Mouse (Mus musculus) kidney, embryonic 15.5 days (tissue): Measurements from ENCODE around the gene Ubn2. TPM values are rescaled to one million over a fixed set of nuclear protein-coding genes. Genes with fewer than 3 reads are reported as not detected.
"Not testable (repeated sequence)": the region's sequence is repeated elsewhere in the genome, so short reads cannot be mapped to it uniquely, and the experiment has no call there.

ENCODE experiments used
- ATAC-seq: fragments of 200-750 bp; cut with Nextera tagmentation; replicated peaks from 2 replicates; pipeline ENCODE4 v1.8.0; 2017; ENCODE audit warnings: moderate TSS enrichment; ENCODE audit not compliant: low FRiP score
- H3K27ac ChIP-seq: fragments of 300-500 bp; sonication (generic); 2 replicates; pipeline ENCODE4 v1.5.1; 2015; ENCODE audit warnings: mild to moderate bottlenecking, inconsistent platforms
- H3K27me3 ChIP-seq: fragments of 300-500 bp; sonication (generic); 2 replicates; pipeline ENCODE4 v1.6.1; 2015; ENCODE audit warnings: inconsistent platforms
- H3K36me3 ChIP-seq: fragments of 300-500 bp; sonication (generic); 2 replicates; pipeline ENCODE4 v1.6.1; 2015; ENCODE audit warnings: inconsistent platforms
- H3K4me1 ChIP-seq: fragments of 300-500 bp; sonication (generic); 2 replicates; pipeline ENCODE4 v1.6.1; 2015; ENCODE audit warnings: inconsistent platforms
- H3K4me2 ChIP-seq: fragments of 300-500 bp; sonication (generic); 2 replicates; pipeline ENCODE4 v1.6.1; 2015; ENCODE audit warnings: moderate library complexity, mild to moderate bottlenecking, inconsistent platforms
- H3K4me3 ChIP-seq: fragments of 300-500 bp; sonication (generic); replicated peaks from 2 replicates; pipeline ENCODE4 v1.5.1; 2015; ENCODE audit warnings: mild to moderate bottlenecking, inconsistent platforms
- H3K9ac ChIP-seq: fragments of 300-500 bp; sonication (generic); 2 replicates; pipeline ENCODE4 v1.6.1; 2015; ENCODE audit warnings: mild to moderate bottlenecking, inconsistent platforms
- H3K9me3 ChIP-seq: fragments of 300-500 bp; sonication (generic); replicated peaks from 2 replicates; pipeline ENCODE4 v1.6.1; 2016; ENCODE audit warnings: inconsistent platforms
- WGBS: fragments of 180-500 bp; shearing (Covaris S2); methylation state at CpG from one replicate; pipeline ENCODE4 v1.1.7; 2015; ENCODE audit warnings: mixed read lengths; 5-methylcytosine and 5-hydroxymethylcytosine counted together
- polyA plus RNA-seq: library from polyadenylated mRNA; unstranded; fragments of >200 nt; fragmentation: Nextera tagmentation; extraction: Ambion mirVana; gene quantifications from 2 replicates; pipeline ENCODE4 v1.2.1, GENCODE M21; 2015

Ubn2 gene
- polyA plus RNA-seq, 1 experiment from 2014 or later = 14.9 TPM

GRCm38 (mm10) chr6:38535788-38536187 is 102.0 kb downstream of the Ubn2 start:
- Histone ChIP-seq H3K36me3 (peaks cover 12% of the 10 kb centered on the region; the same call in 1 of the 2 replicates), H3K4me1 (peaks cover 14% of the 10 kb centered on the region), H3K27me3 (no peaks in the 10 kb centered on the region), H3K9me3 (no peaks in the 10 kb centered on the region), H3K27ac (0 out of 2 replicates have a peak overlapping the region, but pooled peaks have one; percentile 99), H3K4me2 (peak overlapping the region; percentile 80), H3K9ac (no peak overlapping the region), H3K4me3 (peak overlapping the region; percentile 94)
- WGBS = 49% methylated on average over 1 of the region's 1 CpGs
- ATAC-seq = no peak

GRCm38 (mm10) chr6:38544141-38544540 is 110.4 kb downstream of the Ubn2 start:
- peaks cover 18% of the 10 kb centered on the region; the same call in 1 of the 2 replicates for H3K36me3 ChIP-seq
- not testable (repeated sequence) for H3K4me3 ChIP-seq, H3K9me3 ChIP-seq, H3K27ac ChIP-seq, H3K4me2 ChIP-seq, ATAC-seq, H3K27me3 ChIP-seq, H3K9ac ChIP-seq, H3K4me1 ChIP-seq
- 94% methylated on average over 5 of the region's 5 CpGs for WGBS

- WGBS = 92% methylated on average over 2 of the region's 2 CpGs
- not testable (repeated sequence) for H3K27ac ChIP-seq, ATAC-seq, H3K4me3 ChIP-seq, H3K9ac ChIP-seq, H3K4me2 ChIP-seq, H3K36me3 ChIP-seq, H3K9me3 ChIP-seq, H3K27me3 ChIP-seq
- peaks cover 10% of the 10 kb centered on the region for H3K4me1 ChIP-seq
These were observed 113.3 kb downstream of the Ubn2 start for GRCm38 (mm10) chr6:38547005-38547404.

- peaks cover 10% of the 10 kb centered on the region for H3K4me1 ChIP-seq
- no peak overlapping the region for H3K27ac ChIP-seq
- no peak overlapping the region for H3K4me2 ChIP-seq
- 87% methylated on average over 1 of the region's 1 CpGs for WGBS
- H3K9me3 ChIP-seq = no peaks in the 10 kb centered on the region
- H3K27me3 ChIP-seq = no peaks in the 10 kb centered on the region
- no peak for ATAC-seq
- H3K4me3 ChIP-seq = no peak overlapping the region
- no peaks in the 10 kb centered on the region for H3K36me3 ChIP-seq
- no peak overlapping the region for H3K9ac ChIP-seq
These were observed 114.0 kb downstream of the Ubn2 start for GRCm38 (mm10) chr6:38547707-38548106.

- H3K4me2 ChIP-seq, ATAC-seq, H3K9me3 ChIP-seq, H3K27me3 ChIP-seq, H3K4me3 ChIP-seq, H3K36me3 ChIP-seq, H3K9ac ChIP-seq, H3K27ac ChIP-seq: not testable (repeated sequence)
- 90% methylated on average over 7 of the region's 7 CpGs for WGBS
- peaks cover 12% of the 10 kb centered on the region for H3K4me1 ChIP-seq
These were observed 114.8 kb downstream of the Ubn2 start for GRCm38 (mm10) chr6:38548595-38548994.

GRCm38 (mm10) chr6:38549840-38550239 is 116.1 kb downstream of the Ubn2 start:
- not testable (repeated sequence) for H3K27me3 ChIP-seq, ATAC-seq, H3K36me3 ChIP-seq, H3K9me3 ChIP-seq
- peak overlapping the region; percentile 79 for H3K4me3 ChIP-seq
- peak overlapping the region; percentile 72 for H3K4me2 ChIP-seq
- peak overlapping the region; percentile 85; the same call in 1 of the 2 replicates for H3K9ac ChIP-seq
- H3K27ac ChIP-seq = peak overlapping the region; percentile 100
- 79% methylated on average over 6 of the region's 6 CpGs for WGBS
- H3K4me1 ChIP-seq = peaks cover 22% of the 10 kb centered on the region

GRCm38 (mm10) chr6:38550250-38551061 is 116.7 kb downstream of the Ubn2 start:
- peak; percentile 40 for ATAC-seq
- WGBS = 5% methylated on average over 28 of the region's 28 CpGs
- Histone ChIP-seq H3K9me3 (no peaks in the 10 kb centered on the region), H3K4me2 (peak overlapping the region; percentile 72), H3K36me3 (no peaks in the 10 kb centered on the region), H3K27ac (peak overlapping the region; percentile 100), H3K27me3 (no peaks in the 10 kb centered on the region), H3K4me3 (peak overlapping the region; percentile 79), H3K9ac (peak overlapping the region; percentile 85), H3K4me1 (peaks cover 24% of the 10 kb centered on the region)

GRCm38 (mm10) chr6:38551062-38551988 is 117.6 kb downstream of the Ubn2 start, which contains the start of gene Luc7l2:
Gene Luc7l2, plus strand, starts transcription at chr6:38551334.
- Histone ChIP-seq H3K9me3 (no peaks in the 10 kb centered on the region), H3K4me1 (peaks cover 27% of the 10 kb centered on the region), H3K27ac (peak within 1 kb of the TSS; percentile 100), H3K9ac (peak within 1 kb of the TSS; percentile 85), H3K4me2 (peak within 1 kb of the TSS; percentile 72), H3K27me3 (no peaks in the 10 kb centered on the region), H3K4me3 (peak within 1 kb of the TSS; percentile 79), H3K36me3 (peaks cover 3% of the 10 kb centered on the region; the same call in 1 of the 2 replicates)
- under 1% methylated on average over 94 of the region's 98 CpGs for whole genome bisulfite sequencing
- ATAC-seq = peak; percentile 89

GRCm38 (mm10) chr6:38551989-38552635 is 118.4 kb downstream of the Ubn2 start:
- Histone ChIP-seq H3K4me2 (peak overlapping the region; percentile 59), H3K27me3 (no peaks in the 10 kb centered on the region), H3K27ac (peak overlapping the region; percentile 99), H3K4me1 (peaks cover 27% of the 10 kb centered on the region), H3K4me3 (peak overlapping the region; percentile 79), H3K9me3 (no peaks in the 10 kb centered on the region), H3K36me3 (peaks cover 4% of the 10 kb centered on the region; the same call in 1 of the 2 replicates), H3K9ac (peak overlapping the region; percentile 85)
- under 1% methylated on average over 32 of the region's 32 CpGs for WGBS
- ATAC-seq = peak; percentile 96

- Histone ChIP-seq H3K36me3 (peaks cover 7% of the 10 kb centered on the region; the same call in 1 of the 2 replicates), H3K9ac (peak overlapping the region; percentile 85; the same call in 1 of the 2 replicates), H3K4me1 (peaks cover 27% of the 10 kb centered on the region), H3K4me2 (peak overlapping the region; percentile 59), H3K4me3 (peak overlapping the region; percentile 79), H3K9me3 (no peaks in the 10 kb centered on the region), H3K27me3 (no peaks in the 10 kb centered on the region), H3K27ac (no peak overlapping the region)
- no peak for ATAC-seq
- WGBS = 17% methylated on average over 5 of the region's 5 CpGs
These were observed 118.9 kb downstream of the Ubn2 start for GRCm38 (mm10) chr6:38552636-38553000.
